Mouse (Mus musculus): ENCODE measurements around the gene Abhd12b.

Gene Abhd12b

GRCm38 (mm10) chr12:70213601-70214000, 59.7 kb downstream of the Abhd12b start:
- DNase-seq, result no peak

- no peak for DNase-seq
These were observed 60.3 kb downstream of the Abhd12b start for GRCm38 (mm10) chr12:70214281-70214680.

GRCm38 (mm10) chr12:70216229-70216800, 62.4 kb downstream of the Abhd12b start:
- DNase-seq, result no peak

- no peak for DNase-seq
These were observed 65.0 kb downstream of the Abhd12b start for GRCm38 (mm10) chr12:70218795-70219540.

GRCm38 (mm10) chr12:70221425-70221824, 67.5 kb downstream of the Abhd12b start:
- no peak for DNase-seq

GRCm38 (mm10) chr12:70223331-70223730, 69.4 kb downstream of the Abhd12b start:
- no peak for DNase-seq

- no peak for DNase-seq
These were observed 72.7 kb downstream of the Abhd12b start for GRCm38 (mm10) chr12:70226655-70227054.

- peak; percentile 67 to 80 for DNase-seq
These were observed 73.4 kb downstream of the Abhd12b start for GRCm38 (mm10) chr12:70227121-70227932.

GRCm38 (mm10) chr12:70228155-70228554, 74.2 kb downstream of the Abhd12b start:
- DNase-seq, result no peak

GRCm38 (mm10) chr12:70231294-70231693, 77.4 kb downstream of the Abhd12b start, which contains the start of gene Pygl:
TSS of gene Pygl (minus strand) at chr12:70231488.
- DNase-seq, result no peak

- DNase-seq, result no peak
These were observed 78.1 kb downstream of the Abhd12b start for GRCm38 (mm10) chr12:70232020-70232544.

Data from thymus, postnatal 36 days (tissue).